Mouse (Mus musculus) gastrocnemius, postnatal 4 days (tissue): ENCODE results near the gene Rab5b. TPM values are rescaled to one million over a fixed set of nuclear protein-coding genes. Genes with fewer than 3 reads are reported as not detected.
"Not testable (repeated sequence)": the region's sequence is repeated elsewhere in the genome, so short reads cannot be mapped to it uniquely, and the experiment has no call there.

Experiments
- DNase-seq, 2 experiments: peaks; one replicate each; pipeline ENCODE4 v3.0.0; 2021 to 2022; ENCODE audit warnings: low spot score in 2 of 2, mixed read lengths in 2 of 2
- total RNA-seq, 2 experiments: library from RNA; stranded (reverse); gene quantifications; 2 replicates each; pipeline ENCODE4 v1.2.3; 2021

Gene Rab5b
- total RNA-seq, 2 experiments from 2014 or later, result 85.8 to 88.8 TPM

GRCm38 (mm10) chr10:128645111-128646011 is 50.7 kb downstream of the Rab5b start, which contains the start of gene Ikzf4:
TSS of gene Ikzf4 (minus strand) at chr10:128645991.
- peak in 1 of 2 experiments; percentile 33 for DNase-seq

GRCm38 (mm10) chr10:128642749-128643148 is 53.3 kb downstream of the Rab5b start:
- no peak for DNase-seq

GRCm38 (mm10) chr10:128641871-128642270 is 54.2 kb downstream of the Rab5b start:
- DNase-seq, result no peak

- no peak for DNase-seq
Measured at GRCm38 (mm10) chr10:128640891-128641290, 55.2 kb downstream of the Rab5b start.

- DNase-seq, result no peak
Measured at GRCm38 (mm10) chr10:128639999-128640398, 56.1 kb downstream of the Rab5b start.

- DNase-seq, result no peak
Measured at GRCm38 (mm10) chr10:128637011-128637410, 59.1 kb downstream of the Rab5b start.

GRCm38 (mm10) chr10:128636561-128636960 is 59.5 kb downstream of the Rab5b start:
- DNase-seq, result no peak

GRCm38 (mm10) chr10:128635697-128636096 is 60.4 kb downstream of the Rab5b start:
- no peak for DNase-seq

GRCm38 (mm10) chr10:128631571-128631970 is 64.5 kb downstream of the Rab5b start:
- DNase-seq, result no peak

- not testable (repeated sequence) for DNase-seq
Measured at GRCm38 (mm10) chr10:128630306-128630705, 65.8 kb downstream of the Rab5b start.

GRCm38 (mm10) chr10:128629746-128630145 is 66.3 kb downstream of the Rab5b start:
- DNase-seq, result no peak

GRCm38 (mm10) chr10:128627398-128628317 is 68.4 kb downstream of the Rab5b start:
- DNase-seq, result no peak

Other genes with a start within 250 kb of the Rab5b start
- 10 to 100 TPM; 90.8 to 91.2 TPM for gene Smarcc2, start 237.0 kb downstream of the Rab5b start, total RNA-seq
- gene Myl6, start 202.1 kb downstream of the Rab5b start, total RNA-seq, result 100 to 1,000 TPM; 485 to 542 TPM
- 100 to 1,000 TPM; 119 to 139 TPM for gene Myl6b, start 197.6 kb downstream of the Rab5b start, total RNA-seq
- gene Esyt1, start 170.4 kb downstream of the Rab5b start, total RNA-seq, result 10 to 100 TPM; 49.6 to 50.5 TPM
- 1 to 10 TPM; 6.7 to 9.9 TPM for gene Zc3h10, start 148.5 kb downstream of the Rab5b start, total RNA-seq
- gene Rpl41, start 147.0 kb downstream of the Rab5b start, total RNA-seq, result 1,000 to 10,000 TPM; 2,741 to 3,076 TPM
- 10 to 100 TPM; 84.8 to 91.4 TPM for gene Pa2g4, start 130.3 kb downstream of the Rab5b start, total RNA-seq
- gene Erbb3, start 106.6 kb downstream of the Rab5b start, total RNA-seq, result 10 to 100 TPM; 18.0 to 19.0 TPM
- 100 to 1,000 TPM; 757 to 856 TPM for gene Rps26, start 69.5 kb downstream of the Rab5b start, total RNA-seq
- 1 to 10 TPM in 1 of 2 experiments, under 1 TPM in 1; 0.93 to 1.4 TPM for gene Ikzf4, start 50.3 kb downstream of the Rab5b start, total RNA-seq
- gene Suox, start 22.2 kb downstream of the Rab5b start, total RNA-seq, result 10 to 100 TPM; 12.0 to 13.1 TPM
- 1 to 10 TPM; 4.0 to 5.2 TPM for gene Pmel, start 7.9 kb upstream of the Rab5b start, total RNA-seq
- gene Cdk2, start 8.8 kb upstream of the Rab5b start, total RNA-seq, result 10 to 100 TPM; 38.7 to 42.8 TPM
- gene Dgka, start 48.6 kb upstream of the Rab5b start, total RNA-seq, result 1 to 10 TPM; 6.7 TPM
- 10 to 100 TPM; 18.3 to 22.1 TPM for gene Pym1, start 51.6 kb upstream of the Rab5b start, total RNA-seq
- gene Mmp19, start 94.6 kb upstream of the Rab5b start, total RNA-seq, result 1 to 10 TPM; 2.8 to 3.0 TPM
- 10 to 100 TPM; 48.6 to 50.7 TPM for gene Dnajc14, start 107.8 kb upstream of the Rab5b start, total RNA-seq
- 10 to 100 TPM; 17.3 to 20.2 TPM for gene Tmem198b, start 108.1 kb upstream of the Rab5b start, total RNA-seq
- gene Sarnp, start 121.1 kb upstream of the Rab5b start, total RNA-seq, result 10 to 100 TPM; 48.5 to 54.6 TPM
- gene Ormdl2, start 125.4 kb upstream of the Rab5b start, total RNA-seq, result 10 to 100 TPM; 11.7 to 12.0 TPM
- gene Gdf11, start 195.5 kb upstream of the Rab5b start, total RNA-seq, result 1 to 10 TPM; 7.5 to 8.3 TPM
- gene Cd63, start 204.7 kb upstream of the Rab5b start, total RNA-seq, result 100 to 1,000 TPM; 311 to 352 TPM
- gene Rdh5, start 226.6 kb upstream of the Rab5b start, total RNA-seq, result 10 to 100 TPM; 11.7 to 12.1 TPM
- gene Bloc1s1, start 227.8 kb upstream of the Rab5b start, total RNA-seq, result 100 to 1,000 TPM; 218 to 231 TPM
- 100 to 1,000 TPM; 148 to 157 TPM for gene Itga7, start 237.6 kb upstream of the Rab5b start, total RNA-seq